Mouse (Mus musculus) brain, embryonic 18.5 days (tissue): ENCODE data around the gene Tmem136.

ENCODE experiments used
- DNase-seq: peaks from one replicate; pipeline ENCODE4 v3.0.0-alpha.2; 2012; ENCODE audit warnings: low read depth, low spot score

Tmem136 gene

DNA sequence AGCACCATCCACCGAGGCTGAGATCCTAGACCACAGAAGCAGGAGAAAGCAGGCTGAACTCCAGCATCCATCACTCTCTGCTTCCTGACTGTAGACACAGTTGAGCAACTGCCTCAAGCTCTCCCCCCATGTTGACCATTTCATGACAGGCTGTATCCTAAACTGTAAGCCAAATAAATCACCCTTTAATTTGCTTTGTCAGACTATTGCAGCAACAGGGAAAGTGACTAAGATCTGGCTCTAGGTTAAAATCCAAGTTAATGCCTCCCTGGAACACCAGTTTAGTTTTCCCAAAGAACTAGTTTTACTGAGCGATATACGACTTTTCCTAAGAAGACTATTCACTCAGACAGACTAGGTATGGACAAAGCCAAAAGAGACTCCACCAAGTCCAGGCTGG is 37.7 kb downstream of the Tmem136 start:
- DNase-seq: no peak

DNA sequence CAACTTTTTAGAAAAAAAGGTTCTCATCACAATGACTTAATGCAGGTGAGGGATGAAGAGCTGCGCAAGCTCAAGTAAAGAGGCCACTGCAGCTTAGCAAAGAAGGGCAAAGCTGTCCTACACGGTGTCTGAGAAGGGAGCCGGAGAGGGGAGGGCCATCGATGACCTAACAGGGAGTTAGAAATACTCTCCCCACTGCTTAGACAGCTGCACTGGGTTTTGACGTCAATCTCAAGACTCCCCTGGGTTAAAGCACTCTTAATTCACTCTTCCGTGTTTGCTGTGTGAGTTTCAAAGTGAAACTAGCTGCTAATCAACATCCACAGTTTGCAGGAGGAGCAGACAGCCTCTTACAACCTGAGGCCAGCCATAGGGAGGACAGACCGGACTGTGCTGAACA is 40.2 kb downstream of the Tmem136 start:
- no peak for DNase-seq

DNA sequence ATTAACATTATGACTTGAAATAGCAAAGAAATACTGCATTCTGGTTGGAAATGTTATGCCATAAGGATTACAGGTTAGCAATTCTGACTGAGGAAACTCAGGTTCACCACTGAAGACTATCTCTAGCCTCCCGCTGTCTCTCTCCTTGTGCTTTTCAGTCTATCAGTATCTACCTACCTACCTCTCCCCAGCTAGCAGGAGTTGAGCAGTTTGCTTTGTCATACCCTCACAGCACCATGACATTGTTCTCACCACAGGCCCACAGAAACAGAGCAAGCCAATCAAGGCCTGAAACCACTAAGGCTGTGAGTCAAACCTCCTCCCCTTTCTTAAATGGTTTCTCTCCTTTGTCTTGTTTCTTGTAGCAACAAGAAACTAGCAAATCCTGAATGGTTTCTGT is 41.8 kb downstream of the Tmem136 start:
- DNase-seq: no peak

DNA sequence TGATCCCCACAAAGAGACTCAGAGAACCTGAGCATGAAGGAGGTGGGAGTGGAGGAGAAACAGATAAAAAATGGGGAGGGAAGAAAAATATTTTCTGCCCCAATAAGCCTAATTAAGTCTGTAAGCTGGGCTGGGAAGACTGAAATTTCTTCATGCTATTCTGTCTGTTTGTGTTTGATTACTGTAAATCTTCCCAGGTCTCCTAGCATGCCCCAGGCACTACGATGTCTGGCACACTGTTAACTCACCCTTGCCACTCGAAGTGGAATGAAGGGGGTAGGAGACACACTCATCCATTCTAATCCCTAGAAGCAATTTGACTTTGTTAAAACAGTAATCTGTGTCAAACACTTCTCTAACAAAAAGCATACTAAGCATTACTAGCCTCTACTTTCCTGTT is 44.6 kb downstream of the Tmem136 start:
- DNase-seq: no peak

DNA sequence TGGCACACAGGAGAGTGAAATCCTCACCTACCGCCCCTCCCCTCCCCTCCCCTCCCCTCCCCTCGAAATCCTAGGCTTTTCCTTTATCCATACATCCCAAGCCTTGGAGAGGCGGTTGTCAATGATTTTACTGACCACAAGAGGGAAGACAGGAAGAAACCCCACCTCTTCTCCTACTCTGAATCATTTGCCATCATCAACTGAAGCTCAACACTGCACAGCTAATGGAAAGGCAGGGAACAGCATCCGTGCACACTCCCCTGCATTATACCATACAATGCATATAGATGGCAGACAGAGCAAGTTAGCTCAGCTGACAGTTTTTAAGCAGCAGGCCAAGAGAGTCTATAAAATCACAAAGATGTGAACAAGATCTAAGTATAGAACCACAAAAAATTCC is 45.2 kb downstream of the Tmem136 start:
- peak; percentile 66 for DNase-seq

DNA sequence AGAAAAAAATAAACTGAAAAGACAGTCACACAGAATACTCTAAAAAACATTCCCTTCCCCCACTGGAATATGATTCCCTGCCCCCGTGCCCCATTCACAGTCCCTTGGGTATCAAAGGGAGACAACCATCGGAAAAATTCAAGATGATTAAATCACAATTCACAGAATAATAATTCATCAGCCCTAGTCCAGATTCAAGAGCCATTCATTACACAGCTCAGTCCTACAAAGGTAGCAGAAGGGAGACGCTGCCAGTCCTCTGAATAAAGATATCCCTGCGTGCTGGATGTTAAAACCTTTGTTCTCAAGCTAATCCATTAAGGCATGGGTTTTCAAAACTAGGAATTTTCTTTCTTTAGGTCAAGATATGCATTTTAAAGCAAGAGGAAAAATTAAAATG is 45.8 kb downstream of the Tmem136 start:
- DNase-seq: no peak

DNA sequence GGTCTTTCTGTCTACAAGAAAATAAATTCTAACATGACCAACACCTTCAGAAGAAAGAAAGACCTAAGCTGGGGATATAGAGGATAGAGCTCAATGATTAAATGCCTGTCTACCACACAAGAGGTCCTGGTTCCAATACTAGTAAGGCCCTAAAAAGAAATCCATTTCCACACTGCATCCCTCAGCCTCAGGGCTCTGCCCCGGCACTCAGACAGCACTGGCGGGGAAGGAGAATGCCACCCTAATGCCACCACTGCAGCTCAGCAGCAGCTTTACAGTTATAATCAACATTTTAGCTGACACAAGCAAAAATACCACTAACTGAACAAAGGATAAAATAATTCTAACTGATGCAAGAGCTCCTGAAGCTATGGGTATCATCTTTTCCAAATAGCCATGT is 46.2 kb downstream of the Tmem136 start:
- no peak for DNase-seq

DNA sequence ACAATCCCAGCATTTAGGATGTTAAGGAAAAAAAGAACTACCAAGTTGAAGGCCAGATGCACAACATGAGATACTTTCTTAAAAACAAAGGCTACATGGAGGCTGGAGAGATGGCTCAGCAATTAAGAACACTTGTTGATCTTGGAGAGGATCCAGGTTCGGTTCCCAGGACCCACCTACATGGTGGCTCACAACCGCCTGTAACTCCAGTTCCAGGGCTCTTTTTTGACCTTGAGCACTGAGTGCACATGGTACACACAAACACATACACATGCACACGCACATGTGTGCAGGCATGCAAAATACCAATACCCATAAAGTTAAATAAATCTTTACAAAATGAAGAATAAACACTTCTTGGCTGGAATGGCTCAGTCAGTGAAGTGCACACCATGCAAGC is 48.5 kb downstream of the Tmem136 start:
- no peak for DNase-seq

DNA sequence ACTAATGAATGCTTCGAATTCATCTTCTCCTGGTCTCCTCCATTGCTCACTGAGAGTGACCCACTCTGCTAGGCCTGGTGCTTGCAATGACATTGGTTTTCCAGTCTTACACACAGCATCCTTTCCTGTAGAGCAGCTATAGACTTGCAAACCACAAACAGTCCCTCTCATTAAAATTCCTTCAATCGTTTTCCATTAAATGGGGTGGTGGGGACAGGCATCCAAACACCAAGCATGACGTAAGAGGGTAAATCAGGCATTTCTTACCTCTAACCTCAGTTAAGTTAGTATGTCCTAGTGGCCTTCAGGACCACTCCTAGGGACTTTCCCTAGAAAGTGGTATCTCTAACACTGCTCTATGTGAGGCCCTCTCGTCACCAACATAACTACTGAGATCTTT is 51.1 kb downstream of the Tmem136 start:
- DNase-seq: no peak

DNA sequence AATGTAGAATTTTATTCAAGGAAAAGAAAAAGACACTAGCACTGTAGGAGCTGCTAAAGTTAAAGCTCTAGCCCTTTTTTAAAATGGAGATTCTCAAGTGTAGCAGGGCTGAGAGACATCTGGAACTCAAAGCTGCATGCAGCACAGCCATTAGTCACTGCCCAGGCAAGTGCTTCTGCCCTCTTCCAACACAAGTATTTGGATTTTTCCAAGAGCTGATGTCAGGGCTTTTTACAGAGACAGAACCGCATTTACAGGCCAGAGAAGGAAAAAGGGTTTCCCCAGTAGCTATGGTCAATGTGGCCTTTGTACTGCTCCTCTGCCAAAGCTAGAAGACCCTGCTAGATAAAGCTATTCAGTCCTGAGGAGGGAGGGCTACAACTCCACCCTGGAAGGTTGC is 54.8 kb downstream of the Tmem136 start:
- no peak for DNase-seq
